Mouse (Mus musculus): ENCODE measurements around the gene Ruvbl1.
A peak's percentile ranks its signal among the peaks of the same experiment; 100 is the strongest.

The Ruvbl1 gene

GRCm38 (mm10) chr6:88465181-88465920 is at the start of gene Ruvbl1:
Gene Ruvbl1 (plus strand): TSS chr6:88465409.
- peak; percentile 91 for DNase-seq (ENCODE audit: low spot score in 2 of 2)

- no peak for DNase-seq (ENCODE audit: low spot score in 2 of 2)
These were observed 49.0 kb upstream of the Ruvbl1 start for GRCm38 (mm10) chr6:88416130-88416758.

- no peak for DNase-seq (ENCODE audit: low spot score in 2 of 2)
These were observed 34.0 kb upstream of the Ruvbl1 start for GRCm38 (mm10) chr6:88431202-88431601.

- DNase-seq (ENCODE audit: low spot score in 2 of 2) = peak; percentile 11 to 17
These were observed 29.6 kb upstream of the Ruvbl1 start for GRCm38 (mm10) chr6:88435609-88436008.

GRCm38 (mm10) chr6:88439056-88439455 is 26.2 kb upstream of the Ruvbl1 start:
- no peak for DNase-seq (ENCODE audit: low spot score in 2 of 2)

- no peak for DNase-seq (ENCODE audit: low spot score in 2 of 2)
These were observed 22.7 kb upstream of the Ruvbl1 start for GRCm38 (mm10) chr6:88442551-88442950.

GRCm38 (mm10) chr6:88443446-88443845 is 21.8 kb upstream of the Ruvbl1 start:
- no peak for DNase-seq (ENCODE audit: low spot score in 2 of 2)

- DNase-seq (ENCODE audit: low spot score in 2 of 2) = no peak
These were observed 21.0 kb upstream of the Ruvbl1 start for GRCm38 (mm10) chr6:88444076-88444750.

- no peak for DNase-seq (ENCODE audit: low spot score in 2 of 2)
These were observed 19.5 kb upstream of the Ruvbl1 start for GRCm38 (mm10) chr6:88445661-88446060.

GRCm38 (mm10) chr6:88446063-88447002 is 18.9 kb upstream of the Ruvbl1 start, which contains the start of gene Eefsec:
Gene Eefsec (minus strand): TSS chr6:88446539.
- peak; percentile 76 to 80 for DNase-seq (ENCODE audit: low spot score in 2 of 2)

- DNase-seq (ENCODE audit: low spot score in 2 of 2) = no peak
These were observed 17.8 kb upstream of the Ruvbl1 start for GRCm38 (mm10) chr6:88447454-88447853.

GRCm38 (mm10) chr6:88454545-88454944 is 10.7 kb upstream of the Ruvbl1 start:
- no peak for DNase-seq (ENCODE audit: low spot score in 2 of 2)

GRCm38 (mm10) chr6:88469878-88470277 is 4.7 kb downstream of the Ruvbl1 start:
- no peak for DNase-seq (ENCODE audit: low spot score in 2 of 2)

GRCm38 (mm10) chr6:88480421-88480820 is 15.2 kb downstream of the Ruvbl1 start:
- no peak for DNase-seq (ENCODE audit: low spot score in 2 of 2)

GRCm38 (mm10) chr6:88483111-88483510 is 17.9 kb downstream of the Ruvbl1 start:
- no peak for DNase-seq (ENCODE audit: low spot score in 2 of 2)

GRCm38 (mm10) chr6:88483913-88484312 is 18.7 kb downstream of the Ruvbl1 start:
- no peak for DNase-seq (ENCODE audit: low spot score in 2 of 2)

GRCm38 (mm10) chr6:88485378-88485777 is 20.2 kb downstream of the Ruvbl1 start:
- no peak for DNase-seq (ENCODE audit: low spot score in 2 of 2)

GRCm38 (mm10) chr6:88486893-88487292 is 21.7 kb downstream of the Ruvbl1 start:
- DNase-seq (ENCODE audit: low spot score in 2 of 2) = peak in 1 of 2 experiments; percentile 19

GRCm38 (mm10) chr6:88489026-88489425 is 23.8 kb downstream of the Ruvbl1 start:
- DNase-seq (ENCODE audit: low spot score in 2 of 2) = no peak

- DNase-seq (ENCODE audit: low spot score in 2 of 2) = no peak
These were observed 24.6 kb downstream of the Ruvbl1 start for GRCm38 (mm10) chr6:88489834-88490233.

GRCm38 (mm10) chr6:88490629-88491354 is 25.6 kb downstream of the Ruvbl1 start:
- DNase-seq (ENCODE audit: low spot score in 2 of 2) = no peak

Measured in spleen, postnatal 36 days (tissue).